Mouse (Mus musculus): Measurements from ENCODE around the gene Dnaja1.
A peak's percentile ranks its signal among the peaks of the same experiment; 100 is the strongest.

Dnaja1 gene

DNA sequence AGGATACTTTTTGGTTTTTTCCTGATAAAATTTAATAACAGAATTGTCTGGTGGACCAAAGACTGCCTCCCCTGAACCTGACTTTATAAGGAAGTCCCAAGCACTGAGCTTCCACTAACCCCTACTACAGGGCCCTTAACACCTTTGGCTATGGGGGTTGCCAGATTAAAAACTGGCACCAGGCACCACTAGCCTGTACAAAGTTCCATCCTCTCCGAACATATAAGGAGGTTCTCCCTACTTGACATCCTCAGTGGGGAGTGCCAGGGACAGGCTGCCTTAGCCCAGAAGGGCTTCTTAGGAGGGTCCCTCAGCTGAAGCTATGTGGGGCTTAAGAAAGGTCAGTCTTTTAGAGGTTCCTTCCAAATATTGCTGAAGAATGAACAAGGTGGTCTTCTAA, 13.4 kb downstream of the Dnaja1 start:
- DNase-seq (ENCODE audit: extremely low read depth, low read depth) = no peak

DNA sequence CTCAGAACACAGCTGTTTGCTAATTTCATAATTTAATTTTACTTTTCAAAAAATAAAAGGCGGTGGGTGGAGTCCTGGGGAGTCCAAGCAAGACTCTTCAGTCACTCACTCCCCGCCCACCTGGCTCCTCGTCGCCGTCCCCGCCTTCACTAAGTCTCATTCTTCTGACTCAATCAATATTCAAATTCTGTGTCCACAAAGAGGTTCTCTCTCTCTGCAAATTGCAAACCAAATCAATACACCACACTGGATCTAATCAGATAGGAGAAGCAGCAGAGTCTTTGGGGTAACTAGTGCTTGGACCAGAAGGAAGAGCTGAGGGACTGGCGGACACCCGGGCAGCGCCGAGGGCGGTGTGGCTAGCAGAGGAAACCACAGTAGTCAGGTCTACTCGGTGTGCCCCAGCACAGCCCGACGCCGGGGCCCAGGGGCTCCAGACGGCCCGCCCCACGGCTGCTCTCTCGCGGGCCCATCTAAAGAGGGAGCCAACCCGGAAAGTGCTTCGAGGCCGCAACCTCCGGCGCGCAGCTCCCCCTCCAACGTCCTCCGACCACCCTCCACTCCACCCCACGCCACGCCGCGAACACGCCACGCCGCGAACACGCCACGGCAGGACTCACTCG, 35.3 kb downstream of the Dnaja1 start:
- no peak for DNase-seq (ENCODE audit: extremely low read depth, low read depth)

- peak; percentile 90 for DNase-seq (ENCODE audit: extremely low read depth, low read depth)
Measured at GRCm38 (mm10) chr4:40757780-40758420, 36.0 kb downstream of the Dnaja1 start, which contains the start of gene Smu1. Gene Smu1, minus strand, starts transcription at chr4:40757923.

GRCm38 (mm10) chr4:40759876-40760275, 37.9 kb downstream of the Dnaja1 start:
- DNase-seq (ENCODE audit: extremely low read depth, low read depth) = no peak

DNA sequence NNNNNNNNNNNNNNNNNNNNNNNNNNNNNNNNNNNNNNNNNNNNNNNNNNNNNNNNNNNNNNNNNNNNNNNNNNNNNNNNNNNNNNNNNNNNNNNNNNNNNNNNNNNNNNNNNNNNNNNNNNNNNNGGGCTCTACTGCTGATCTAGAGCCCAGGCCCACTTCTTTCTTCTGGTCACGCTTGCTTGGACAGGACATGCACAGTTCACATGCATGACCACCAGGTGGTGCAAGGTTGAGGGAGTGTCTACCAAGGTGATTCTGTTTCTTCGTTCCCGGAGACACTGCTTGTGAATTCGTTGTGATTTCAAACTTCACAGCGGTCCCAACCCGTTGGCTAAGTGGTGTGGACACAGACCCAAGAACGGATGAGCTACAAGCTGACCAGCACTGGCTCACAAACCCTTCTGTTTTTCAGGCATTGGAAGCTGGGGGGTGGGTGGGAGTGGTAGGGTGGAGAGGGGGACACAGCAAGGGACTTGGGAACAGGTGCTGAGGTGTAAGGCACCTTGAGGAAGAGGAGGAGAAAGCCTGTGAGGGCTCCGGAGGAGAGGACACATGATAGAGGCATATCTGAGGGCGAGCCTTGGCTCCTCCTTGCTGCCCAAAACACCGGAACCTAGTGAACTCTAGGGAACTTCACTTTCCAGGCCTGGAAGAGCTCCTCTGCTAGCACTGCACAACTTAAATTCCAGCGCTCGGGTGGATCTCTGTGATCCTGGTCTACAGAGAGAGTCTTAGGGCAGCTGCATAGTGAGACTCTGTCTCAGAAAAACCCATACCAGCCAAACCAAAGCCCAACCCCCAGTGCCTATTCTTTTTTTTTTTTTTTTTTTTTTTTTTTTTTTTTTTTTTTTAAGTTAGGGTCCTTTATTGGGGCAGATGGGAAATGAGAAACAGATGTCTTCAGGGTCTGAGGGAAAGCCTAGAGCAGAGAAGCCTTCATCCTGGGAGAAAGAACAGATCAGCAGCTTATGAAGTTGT, 52.6 kb downstream of the Dnaja1 start:
- peak; percentile 63 for DNase-seq (ENCODE audit: extremely low read depth, low read depth)

GRCm38 (mm10) chr4:40776416-40776815, 54.5 kb downstream of the Dnaja1 start:
- peak; percentile 50 for DNase-seq (ENCODE audit: extremely low read depth, low read depth)

DNA sequence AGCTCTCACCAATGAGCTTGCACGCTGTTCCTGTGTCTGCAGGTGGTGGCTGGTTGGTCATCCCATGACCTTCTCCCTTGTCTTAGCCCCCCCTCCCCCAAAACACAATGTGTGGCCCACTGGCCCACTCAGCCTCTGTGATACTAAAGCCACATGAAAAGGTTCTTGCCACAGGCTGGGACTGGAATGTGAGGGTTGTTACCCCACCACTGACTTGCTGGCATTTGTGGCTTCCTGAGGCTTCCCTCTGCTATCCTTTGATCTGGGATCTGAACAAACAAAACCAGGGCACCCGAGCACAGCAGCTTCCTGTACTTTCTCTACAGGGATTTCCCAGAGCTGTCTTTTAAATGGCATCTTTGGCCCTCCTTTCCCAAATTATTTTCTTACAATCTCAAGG, 55.2 kb downstream of the Dnaja1 start:
- DNase-seq (ENCODE audit: extremely low read depth, low read depth) = no peak

DNA sequence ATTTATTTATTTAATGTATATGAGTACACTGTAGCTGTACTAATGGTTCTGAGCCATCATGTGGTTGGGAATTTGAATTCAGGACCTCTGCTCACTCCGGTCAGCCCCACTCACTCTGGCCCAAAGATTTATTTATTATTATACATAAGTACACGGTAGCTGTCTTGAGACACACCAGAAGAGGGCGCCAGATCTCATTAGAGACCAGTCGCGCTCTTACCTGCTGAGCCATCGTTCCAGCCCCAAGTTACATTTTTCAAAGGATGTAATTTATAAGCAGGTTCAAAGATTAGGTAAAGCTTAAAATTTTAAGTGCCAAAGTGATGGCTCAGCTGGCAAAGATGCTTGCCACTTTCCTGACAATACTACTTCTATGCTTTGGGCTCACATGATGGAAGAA, 56.7 kb downstream of the Dnaja1 start:
- no peak for DNase-seq (ENCODE audit: extremely low read depth, low read depth)

GRCm38 (mm10) chr4:40781143-40781542, 59.2 kb downstream of the Dnaja1 start:
- peak; percentile 91 for DNase-seq (ENCODE audit: extremely low read depth, low read depth)

DNA sequence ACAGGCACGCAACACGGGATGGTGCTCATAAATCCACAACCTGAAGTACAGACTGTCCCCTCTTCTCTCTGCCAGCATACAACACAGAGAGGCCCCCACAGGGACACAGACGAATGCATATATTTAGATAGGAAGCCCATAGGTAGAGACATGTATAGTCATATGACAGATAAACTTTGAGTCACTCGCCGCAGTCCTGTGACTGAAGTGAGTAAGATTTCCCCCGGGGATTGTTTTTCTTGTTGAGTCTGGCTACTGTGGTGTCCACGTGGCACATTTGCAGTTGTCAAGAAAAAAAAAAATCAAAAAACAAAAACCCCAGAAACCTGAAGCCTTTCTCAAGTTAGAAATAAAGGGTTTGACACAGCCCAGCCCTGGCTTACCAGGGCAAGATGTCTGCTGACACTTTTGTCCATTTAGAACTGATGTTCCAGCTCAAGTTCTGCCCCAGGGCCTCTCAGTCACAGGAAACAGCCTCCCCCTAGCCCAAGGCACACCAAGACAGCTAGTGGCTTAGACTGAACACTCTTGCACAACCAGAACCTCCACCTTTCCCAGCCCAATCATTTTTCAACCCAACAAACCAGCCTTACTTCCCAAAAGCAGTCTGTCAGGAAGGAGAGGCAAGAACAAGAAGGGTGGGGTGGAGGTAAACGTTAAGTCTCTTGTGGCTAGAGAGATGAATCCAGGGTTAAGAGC, 60.0 kb downstream of the Dnaja1 start:
- DNase-seq (ENCODE audit: extremely low read depth, low read depth) = peak; percentile 56

GRCm38 (mm10) chr4:40783049-40783448, 61.1 kb downstream of the Dnaja1 start:
- DNase-seq (ENCODE audit: extremely low read depth, low read depth) = no peak

DNA sequence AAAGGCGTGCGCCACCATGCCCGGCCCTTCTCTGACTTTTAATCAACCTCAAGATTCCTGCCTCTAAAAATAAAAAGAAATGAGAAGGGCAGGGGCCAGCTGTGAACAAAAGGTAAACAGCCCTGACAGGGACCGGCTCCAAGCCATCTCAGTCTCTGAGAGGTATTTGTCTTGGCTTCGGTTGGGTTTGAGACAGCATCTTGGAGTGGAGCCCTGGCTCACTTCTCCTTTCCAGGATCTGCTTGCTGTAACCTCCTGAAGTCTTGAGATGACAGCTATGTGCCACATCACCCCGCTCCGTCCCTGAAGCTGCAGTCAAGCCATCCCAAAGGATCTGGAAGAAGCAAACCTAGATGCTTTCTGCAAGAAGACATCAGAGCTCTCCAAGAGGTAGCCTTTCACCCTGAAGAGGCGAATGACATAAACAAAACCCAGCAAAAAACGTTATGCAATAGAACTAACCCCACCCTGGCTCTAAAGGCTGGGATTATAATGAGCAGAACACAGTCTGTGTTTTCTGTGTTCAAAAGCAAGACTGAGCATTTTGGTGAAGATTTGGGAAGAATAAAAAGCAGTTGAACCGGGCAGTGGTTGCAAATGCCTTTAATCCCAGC, 62.7 kb downstream of the Dnaja1 start:
- DNase-seq (ENCODE audit: extremely low read depth, low read depth) = no peak

DNA sequence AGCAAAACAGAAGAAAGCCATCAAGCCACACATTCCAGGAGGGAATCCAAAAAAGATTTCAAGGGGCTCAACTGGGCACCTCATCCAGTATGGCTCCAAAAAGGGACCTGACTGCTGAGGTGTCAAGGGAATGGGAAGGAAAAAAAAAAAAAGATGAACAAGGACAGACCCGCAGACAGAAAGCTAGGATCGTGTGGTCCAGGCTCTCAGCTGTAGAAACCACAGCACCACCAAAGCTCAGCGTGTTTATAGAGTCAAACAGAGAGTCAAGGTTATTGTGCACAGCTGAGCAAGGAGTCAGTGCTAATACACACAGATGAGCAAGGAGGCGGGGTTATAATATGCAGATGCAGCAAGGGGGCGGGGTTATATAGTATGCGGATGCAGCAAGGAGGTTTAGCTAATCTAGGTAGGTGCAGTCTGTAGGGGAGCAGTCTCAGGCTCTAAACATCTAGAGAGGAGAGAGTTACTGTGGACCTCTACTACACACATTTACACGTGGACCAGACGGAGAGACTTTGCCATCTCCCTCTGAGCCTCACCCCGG, 63.7 kb downstream of the Dnaja1 start:
- DNase-seq (ENCODE audit: extremely low read depth, low read depth) = no peak

DNA sequence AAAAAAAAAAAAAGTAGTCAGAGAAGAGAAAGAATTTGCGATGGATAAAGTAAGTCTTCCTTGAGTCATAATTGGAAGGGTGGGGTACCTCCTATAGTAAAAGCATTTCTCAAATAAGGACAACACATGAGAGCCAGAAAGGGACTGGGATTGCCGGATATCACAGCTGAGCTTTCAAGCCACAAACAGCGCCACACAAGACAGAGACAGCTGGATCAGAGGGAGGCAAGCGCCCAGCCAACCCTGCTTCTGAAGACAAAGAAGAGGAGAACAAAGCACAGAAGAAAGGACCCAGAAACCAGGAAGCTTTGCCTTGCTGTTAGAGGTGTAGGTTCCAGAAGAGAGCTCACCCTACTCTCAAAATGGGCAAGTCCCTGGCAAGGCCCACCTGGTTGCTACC, 64.6 kb downstream of the Dnaja1 start:
- no peak for DNase-seq (ENCODE audit: extremely low read depth, low read depth)

Measured in MEL-GATA-1-ER (cell line).